Mouse (Mus musculus): ENCODE measurements around the gene Lcn2.

- TF ChIP-seq CTCF (IDR thresholded peaks at IDR 0.05; ENCODE audit: control insufficient read depth, insufficient read depth, insufficient replicate concordance, low read depth, low read length) (no peak), POLR2A (IDR thresholded peaks at IDR 0.05; ENCODE audit: control insufficient read depth, low read depth, low read length) (no peak)
These were observed 32.1 kb upstream of the Lcn2 start for GRCm38 (mm10) chr2:32420066-32420608.
